Mouse (Mus musculus): ENCODE results near the gene Slc25a10. TPM values are rescaled to one million over a fixed set of nuclear protein-coding genes. Genes with fewer than 3 reads are reported as not detected.

The Slc25a10 gene
- polyA plus RNA-seq (2015; fragmentation: Nextera tagmentation; extraction: Ambion mirVana) = 72.5 and 73.8 TPM in 2 replicates

DNA sequence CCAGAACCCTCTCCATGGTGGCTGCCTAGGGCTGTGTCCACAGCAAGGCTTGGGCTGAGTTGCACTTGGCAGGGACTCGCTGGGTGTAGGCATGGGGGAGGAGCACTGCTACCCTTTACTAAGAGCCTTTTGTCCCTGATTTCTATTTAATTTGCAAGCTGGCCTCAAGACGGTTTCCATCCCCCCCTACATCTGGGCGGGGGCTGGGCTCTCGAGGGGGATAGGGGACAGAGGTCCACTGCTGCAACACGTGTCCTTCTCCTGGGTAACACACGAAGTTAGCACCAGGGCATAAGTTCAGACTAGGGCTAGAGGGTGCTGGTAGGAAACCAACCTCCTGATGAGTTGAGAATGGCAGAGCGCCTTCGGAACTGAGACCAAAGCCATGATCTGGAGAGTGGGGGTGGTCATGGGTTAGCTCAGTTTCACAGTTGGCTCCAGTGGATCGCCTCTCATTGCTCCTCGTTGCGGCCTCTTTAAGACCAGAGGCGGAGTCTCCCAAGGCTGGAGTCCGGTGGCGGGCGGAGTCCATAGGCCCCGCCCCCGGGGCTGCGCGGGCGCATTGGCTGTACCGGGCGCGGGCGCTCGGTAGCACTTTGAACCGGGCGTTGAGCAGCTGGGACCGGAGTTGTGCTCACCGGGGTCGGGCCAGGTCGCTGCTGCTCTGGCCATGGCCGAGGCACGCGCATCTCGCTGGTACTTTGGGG, at the start of gene Slc25a10:
Gene Slc25a10, plus strand, starts transcription at position 524 of the 707 bp plus-strand sequence.
- under 1% methylated on average over 35 of the region's 35 CpGs for WGBS
- peaks cover 26% of the 10 kb centered on the region for H3K36me3 ChIP-seq (ENCODE audit: control insufficient read depth, insufficient read depth, low read length)
- H3K4me1 ChIP-seq (replicated peaks; ENCODE audit: control insufficient read depth, insufficient read depth, low read length) = peaks cover 20% of the 10 kb centered on the region
- no peaks in the 10 kb centered on the region for H3K9me3 ChIP-seq (ENCODE audit: control insufficient read depth, low read length)
- peak; percentile 91 for ATAC-seq (ENCODE audit: low read depth)
- H3K27ac ChIP-seq (ENCODE audit: low read length) = peak within 1 kb of the TSS; percentile 86
- H3K9ac ChIP-seq (ENCODE audit: low read length) = peak within 1 kb of the TSS; percentile 89
- no peaks in the 10 kb centered on the region for H3K27me3 ChIP-seq (ENCODE audit: control insufficient read depth, insufficient read depth, low read depth, low read length)
- H3K4me3 ChIP-seq (ENCODE audit: low read length) = peak within 1 kb of the TSS; percentile 88
- H3K4me2 ChIP-seq (ENCODE audit: low read depth, low read length) = peak within 1 kb of the TSS; percentile 87

GRCm38 (mm10) chr11:120442344-120442743, 49.3 kb upstream of the Slc25a10 start, which contains the start of gene Tspan10:
Gene Tspan10, plus strand, starts transcription at chr11:120442644.
- Histone ChIP-seq H3K27ac (ENCODE audit: low read length) (no peak within 1 kb of the TSS), H3K9ac (ENCODE audit: low read length) (no peak within 1 kb of the TSS), H3K36me3 (ENCODE audit: control insufficient read depth, insufficient read depth, low read length) (no peaks in the 10 kb centered on the region), H3K9me3 (ENCODE audit: control insufficient read depth, low read length) (no peaks in the 10 kb centered on the region), H3K27me3 (ENCODE audit: control insufficient read depth, insufficient read depth, low read depth, low read length) (no peaks in the 10 kb centered on the region; the same call in 1 of the 2 replicates), H3K4me2 (ENCODE audit: low read depth, low read length) (no peak within 1 kb of the TSS), H3K4me3 (ENCODE audit: low read length) (no peak within 1 kb of the TSS), H3K4me1 (replicated peaks; ENCODE audit: control insufficient read depth, insufficient read depth, low read length) (no peaks in the 10 kb centered on the region)
- ATAC-seq (ENCODE audit: low read depth) = no peak
- WGBS = 82% methylated on average over 3 of the region's 3 CpGs

GRCm38 (mm10) chr11:120442765-120443280, 48.8 kb upstream of the Slc25a10 start:
- H3K4me3 ChIP-seq (ENCODE audit: low read length) = no peak overlapping the region
- no peaks in the 10 kb centered on the region; the same call in 1 of the 2 replicates for H3K27me3 ChIP-seq (ENCODE audit: control insufficient read depth, insufficient read depth, low read depth, low read length)
- no peaks in the 10 kb centered on the region for H3K9me3 ChIP-seq (ENCODE audit: control insufficient read depth, low read length)
- H3K4me1 ChIP-seq (replicated peaks; ENCODE audit: control insufficient read depth, insufficient read depth, low read length) = no peaks in the 10 kb centered on the region
- H3K27ac ChIP-seq (ENCODE audit: low read length) = no peak overlapping the region
- no peaks in the 10 kb centered on the region for H3K36me3 ChIP-seq (ENCODE audit: control insufficient read depth, insufficient read depth, low read length)
- no peak overlapping the region for H3K4me2 ChIP-seq (ENCODE audit: low read depth, low read length)
- H3K9ac ChIP-seq (ENCODE audit: low read length) = no peak overlapping the region
- 83% methylated on average over 3 of the region's 3 CpGs for WGBS
- ATAC-seq (ENCODE audit: low read depth) = no peak

DNA sequence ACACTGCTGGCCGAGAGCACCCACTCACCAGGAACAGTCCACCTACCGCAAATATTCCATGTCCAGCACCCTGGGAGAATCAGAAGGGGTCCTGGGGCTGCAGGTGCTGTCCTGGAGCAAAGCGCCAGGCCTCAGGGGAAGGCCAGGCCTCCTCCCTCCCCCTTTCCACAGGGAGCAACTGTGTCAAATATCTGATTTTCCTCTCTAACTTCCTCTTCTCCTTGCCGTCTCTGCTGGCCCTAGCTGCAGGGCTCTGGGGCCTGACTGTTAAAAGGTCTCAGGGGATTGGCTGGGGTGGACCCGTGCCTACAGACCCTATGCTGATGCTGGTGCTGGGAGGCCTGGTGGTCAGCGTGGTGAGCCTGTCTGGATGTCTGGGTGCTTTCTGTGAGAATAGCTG, 47.5 kb upstream of the Slc25a10 start:
- 70% methylated on average over 6 of the region's 6 CpGs for WGBS
- H3K4me1 ChIP-seq (replicated peaks; ENCODE audit: control insufficient read depth, insufficient read depth, low read length) = no peaks in the 10 kb centered on the region
- no peak for ATAC-seq (ENCODE audit: low read depth)
- H3K4me2 ChIP-seq (ENCODE audit: low read depth, low read length) = no peak overlapping the region
- H3K9me3 ChIP-seq (ENCODE audit: control insufficient read depth, low read length) = no peaks in the 10 kb centered on the region
- H3K36me3 ChIP-seq (ENCODE audit: control insufficient read depth, insufficient read depth, low read length) = no peaks in the 10 kb centered on the region
- H3K27me3 ChIP-seq (ENCODE audit: control insufficient read depth, insufficient read depth, low read depth, low read length) = no peaks in the 10 kb centered on the region; the same call in 1 of the 2 replicates
- H3K9ac ChIP-seq (ENCODE audit: low read length) = no peak overlapping the region
- H3K4me3 ChIP-seq (ENCODE audit: low read length) = no peak overlapping the region
- no peak overlapping the region for H3K27ac ChIP-seq (ENCODE audit: low read length)

DNA sequence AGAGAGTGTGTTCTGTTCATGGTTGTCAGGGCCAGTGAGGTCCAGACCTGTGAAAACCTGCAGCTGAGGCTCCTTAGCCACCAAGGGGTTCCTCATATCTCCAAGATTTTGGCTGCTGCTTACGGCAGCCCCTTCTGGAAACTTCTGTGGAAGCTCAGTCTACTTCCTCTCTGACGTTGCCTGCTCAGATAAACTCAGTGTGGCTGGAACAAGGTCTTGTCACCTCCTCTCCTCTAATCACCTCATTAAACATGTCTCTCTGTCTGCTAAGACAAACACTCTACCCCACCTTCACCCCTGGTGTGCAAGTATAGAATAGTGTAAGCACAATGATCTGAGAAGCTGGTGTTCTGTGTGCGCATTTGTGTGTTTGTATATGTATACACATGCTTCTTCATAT, 46.2 kb upstream of the Slc25a10 start:
- H3K9ac ChIP-seq (ENCODE audit: low read length) = no peak overlapping the region
- WGBS = 42% methylated on average over 3 of the region's 3 CpGs
- no peaks in the 10 kb centered on the region for H3K4me1 ChIP-seq (replicated peaks; ENCODE audit: control insufficient read depth, insufficient read depth, low read length)
- no peaks in the 10 kb centered on the region for H3K9me3 ChIP-seq (ENCODE audit: control insufficient read depth, low read length)
- H3K27ac ChIP-seq (ENCODE audit: low read length) = no peak overlapping the region
- no peak overlapping the region for H3K4me2 ChIP-seq (ENCODE audit: low read depth, low read length)
- no peak overlapping the region for H3K4me3 ChIP-seq (ENCODE audit: low read length)
- H3K27me3 ChIP-seq (ENCODE audit: control insufficient read depth, insufficient read depth, low read depth, low read length) = no peaks in the 10 kb centered on the region; the same call in 1 of the 2 replicates
- ATAC-seq (ENCODE audit: low read depth) = no peak
- H3K36me3 ChIP-seq (ENCODE audit: control insufficient read depth, insufficient read depth, low read length) = no peaks in the 10 kb centered on the region

- no peaks in the 10 kb centered on the region for H3K4me1 ChIP-seq (replicated peaks; ENCODE audit: control insufficient read depth, insufficient read depth, low read length)
- no peaks in the 10 kb centered on the region for H3K36me3 ChIP-seq (ENCODE audit: control insufficient read depth, insufficient read depth, low read length)
- 68% methylated on average over 7 of the region's 7 CpGs for WGBS
- H3K9me3 ChIP-seq (ENCODE audit: control insufficient read depth, low read length) = no peaks in the 10 kb centered on the region
- no peak overlapping the region for H3K4me2 ChIP-seq (ENCODE audit: low read depth, low read length)
- ATAC-seq (ENCODE audit: low read depth) = no peak
- H3K27me3 ChIP-seq (ENCODE audit: control insufficient read depth, insufficient read depth, low read depth, low read length) = no peaks in the 10 kb centered on the region; the same call in 1 of the 2 replicates
- H3K27ac ChIP-seq (ENCODE audit: low read length) = no peak overlapping the region
- H3K9ac ChIP-seq (ENCODE audit: low read length) = no peak overlapping the region
- H3K4me3 ChIP-seq (ENCODE audit: low read length) = no peak overlapping the region
These were observed 44.5 kb upstream of the Slc25a10 start for GRCm38 (mm10) chr11:120447179-120447578.

GRCm38 (mm10) chr11:120452246-120452645, 39.4 kb upstream of the Slc25a10 start:
- Histone ChIP-seq H3K9ac (ENCODE audit: low read length) (no peak overlapping the region), H3K4me1 (replicated peaks; ENCODE audit: control insufficient read depth, insufficient read depth, low read length) (no peaks in the 10 kb centered on the region), H3K27ac (ENCODE audit: low read length) (no peak overlapping the region), H3K4me3 (ENCODE audit: low read length) (no peak overlapping the region), H3K9me3 (ENCODE audit: control insufficient read depth, low read length) (no peaks in the 10 kb centered on the region), H3K27me3 (ENCODE audit: control insufficient read depth, insufficient read depth, low read depth, low read length) (no peaks in the 10 kb centered on the region), H3K36me3 (ENCODE audit: control insufficient read depth, insufficient read depth, low read length) (no peaks in the 10 kb centered on the region), H3K4me2 (ENCODE audit: low read depth, low read length) (no peak overlapping the region)
- ATAC-seq (ENCODE audit: low read depth) = no peak
- 65% methylated on average over 3 of the region's 3 CpGs for WGBS

DNA sequence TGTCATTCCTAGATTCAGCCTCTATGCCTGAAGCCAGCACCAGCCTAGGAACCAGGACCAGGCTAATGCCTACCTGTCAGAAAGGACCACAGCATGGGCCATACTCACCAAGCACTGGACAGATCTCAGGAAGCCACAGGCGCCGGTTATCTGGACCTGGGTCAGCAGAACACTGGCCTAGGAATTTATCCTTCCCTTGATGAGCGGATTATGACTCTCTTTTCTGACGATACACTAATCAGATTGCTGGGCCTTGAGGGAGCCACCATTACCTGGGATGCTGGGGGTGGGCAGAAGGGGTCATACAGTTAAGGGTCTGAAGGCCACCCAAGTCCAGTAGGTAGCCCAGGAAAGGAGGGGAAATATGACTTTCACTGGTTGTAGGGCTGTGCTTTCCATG, 38.3 kb upstream of the Slc25a10 start, which contains the start of gene Pde6g:
Gene Pde6g, minus strand, starts transcription at position 195 of the 400 bp plus-strand sequence.
- no peak within 1 kb of the TSS for H3K27ac ChIP-seq (ENCODE audit: low read length)
- H3K4me3 ChIP-seq (ENCODE audit: low read length) = no peak within 1 kb of the TSS
- H3K27me3 ChIP-seq (ENCODE audit: control insufficient read depth, insufficient read depth, low read depth, low read length) = no peaks in the 10 kb centered on the region
- H3K4me1 ChIP-seq (replicated peaks; ENCODE audit: control insufficient read depth, insufficient read depth, low read length) = no peaks in the 10 kb centered on the region
- no peaks in the 10 kb centered on the region for H3K36me3 ChIP-seq (ENCODE audit: control insufficient read depth, insufficient read depth, low read length)
- no peak within 1 kb of the TSS for H3K9ac ChIP-seq (ENCODE audit: low read length)
- ATAC-seq (ENCODE audit: low read depth) = no peak
- WGBS = 84% methylated on average over 4 of the region's 4 CpGs
- no peak within 1 kb of the TSS for H3K4me2 ChIP-seq (ENCODE audit: low read depth, low read length)
- H3K9me3 ChIP-seq (ENCODE audit: control insufficient read depth, low read length) = no peaks in the 10 kb centered on the region

- H3K4me1 ChIP-seq (replicated peaks; ENCODE audit: control insufficient read depth, insufficient read depth, low read length) = peaks cover 7% of the 10 kb centered on the region
- H3K27me3 ChIP-seq (ENCODE audit: control insufficient read depth, insufficient read depth, low read depth, low read length) = no peaks in the 10 kb centered on the region
- ATAC-seq (ENCODE audit: low read depth) = no peak
- H3K4me3 ChIP-seq (ENCODE audit: low read length) = no peak overlapping the region
- H3K27ac ChIP-seq (ENCODE audit: low read length) = no peak overlapping the region
- no peaks in the 10 kb centered on the region for H3K9me3 ChIP-seq (ENCODE audit: control insufficient read depth, low read length)
- H3K9ac ChIP-seq (ENCODE audit: low read length) = no peak overlapping the region
- peaks cover 6% of the 10 kb centered on the region for H3K36me3 ChIP-seq (ENCODE audit: control insufficient read depth, insufficient read depth, low read length)
- no peak overlapping the region for H3K4me2 ChIP-seq (ENCODE audit: low read depth, low read length)
- 93% methylated on average over 4 of the region's 4 CpGs for WGBS
These were observed 36.7 kb upstream of the Slc25a10 start for GRCm38 (mm10) chr11:120454965-120455364.

Measured in lung, embryonic 16.5 days (tissue).